Mouse (Mus musculus): ENCODE measurements around the gene Vpreb3.

The Vpreb3 gene

DNA sequence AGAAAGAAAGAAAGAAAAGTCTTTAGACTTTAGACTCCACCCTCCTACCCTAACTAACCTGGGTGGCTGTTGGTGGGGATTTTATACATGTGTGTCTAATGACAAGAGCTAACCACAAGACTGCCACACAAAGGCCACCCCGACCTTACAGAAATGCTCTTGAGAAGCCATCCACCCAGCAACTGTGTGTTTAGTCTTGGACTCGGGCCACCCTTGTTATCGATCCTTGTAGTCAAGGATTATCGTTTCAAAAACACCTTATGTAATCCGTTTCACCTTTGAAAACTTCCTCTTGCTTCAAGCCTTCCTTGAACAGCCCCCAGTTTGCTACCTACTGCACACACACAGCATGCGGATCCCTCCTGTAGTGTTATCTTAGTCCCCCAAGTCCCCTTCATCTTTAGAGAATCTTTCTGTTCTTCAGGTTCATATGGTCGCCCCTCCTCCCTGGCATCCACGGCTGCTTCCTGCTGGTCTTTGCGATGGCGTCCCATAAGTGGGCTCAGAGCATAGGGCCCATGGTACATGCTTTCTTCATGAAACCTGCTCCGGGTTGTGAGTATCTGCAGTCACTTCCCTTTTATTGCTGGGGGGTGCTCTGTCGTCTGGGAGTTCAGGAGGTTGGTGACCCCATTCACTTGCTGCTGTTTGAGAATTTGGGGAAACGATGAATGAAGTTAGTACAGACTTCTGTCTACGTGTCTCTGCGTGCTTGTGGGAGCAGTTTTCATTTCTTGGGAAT lies at the start of gene Vpreb3:
Vpreb3 (plus strand) TSS at position 322 of the 742 bp plus-strand sequence.
- DNase-seq (ENCODE audit: low read depth, low spot score) = no peak

DNA sequence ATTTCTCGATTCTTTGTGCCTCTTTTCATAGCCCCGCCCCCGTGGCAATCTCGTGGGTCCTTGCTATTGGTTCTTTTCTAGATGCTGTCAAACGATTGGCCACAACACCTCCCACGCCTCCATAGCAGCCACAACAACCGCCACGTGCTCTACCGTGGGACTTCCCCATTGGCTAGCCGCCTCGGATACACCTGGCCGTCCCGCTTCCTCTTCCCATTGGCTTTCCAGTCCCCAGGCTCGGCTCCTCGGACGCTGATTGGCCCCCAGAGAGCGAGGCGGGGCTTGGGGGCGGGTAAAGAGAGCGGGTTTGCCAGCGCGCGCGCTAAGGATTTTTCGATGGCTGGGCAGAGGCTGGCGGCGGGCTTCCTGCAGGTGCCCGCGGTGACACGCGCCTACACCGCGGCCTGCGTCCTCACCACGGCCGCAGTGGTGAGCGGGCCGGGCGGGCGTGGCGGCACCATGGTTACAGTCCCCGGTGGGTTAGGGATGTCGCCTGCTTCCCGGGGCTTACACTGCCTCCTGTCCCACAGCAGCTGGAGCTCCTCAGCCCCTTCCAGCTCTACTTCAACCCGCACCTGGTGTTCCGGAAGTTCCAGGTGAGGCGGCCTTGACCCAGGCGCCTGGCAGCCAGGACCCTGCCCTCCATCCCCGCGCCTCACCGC lies 49.6 kb upstream of the Vpreb3 start, which contains the start of gene Derl3:
Derl3 (plus strand) TSS at position 325 of the 662 bp plus-strand sequence.
- peak; percentile 96 for DNase-seq (ENCODE audit: low read depth, low spot score)

DNA sequence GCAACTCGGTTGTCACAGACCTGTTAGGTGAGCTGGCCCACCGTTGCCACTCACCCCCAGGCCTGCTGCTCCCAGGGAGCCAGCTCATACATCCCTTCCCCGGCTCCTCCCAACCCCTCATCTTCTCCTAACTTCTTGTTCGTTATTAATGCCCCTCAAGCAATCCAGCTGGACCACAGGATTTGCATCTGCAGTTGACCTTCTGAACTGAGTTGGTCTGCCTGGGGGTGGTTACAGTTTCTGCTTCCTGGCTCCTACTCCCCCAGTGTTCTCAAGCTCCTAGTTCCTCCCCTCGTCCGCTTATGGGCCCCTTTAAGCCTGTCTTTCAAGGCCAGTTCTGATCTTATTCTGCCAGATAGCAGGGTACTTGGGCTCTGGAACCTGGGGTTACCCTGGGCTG lies 48.3 kb upstream of the Vpreb3 start:
- no peak for DNase-seq (ENCODE audit: low read depth, low spot score)

- DNase-seq (ENCODE audit: low read depth, low spot score) = no peak
Observed at GRCm38 (mm10) chr10:75895730-75896129, 47.1 kb upstream of the Vpreb3 start.

DNA sequence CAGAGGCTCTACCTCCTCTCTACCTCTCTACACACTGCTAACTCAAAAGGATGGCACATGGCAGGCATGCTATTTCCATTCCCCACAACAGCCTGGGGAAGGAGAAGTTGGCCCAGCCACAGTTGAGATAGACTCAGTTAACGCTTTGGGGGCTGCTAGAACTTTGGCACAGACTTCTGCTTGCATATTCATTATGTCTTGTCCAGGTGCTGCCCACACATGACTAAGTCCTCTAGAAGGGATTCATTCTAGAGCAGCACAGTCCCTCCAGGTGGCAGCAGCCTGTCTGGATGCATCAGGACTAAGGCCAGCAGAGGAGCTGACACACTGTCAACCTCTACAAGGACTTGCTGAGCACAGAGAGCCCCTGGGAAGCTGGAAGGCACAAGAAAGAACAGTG lies 46.6 kb upstream of the Vpreb3 start:
- no peak for DNase-seq (ENCODE audit: low read depth, low spot score)

DNA sequence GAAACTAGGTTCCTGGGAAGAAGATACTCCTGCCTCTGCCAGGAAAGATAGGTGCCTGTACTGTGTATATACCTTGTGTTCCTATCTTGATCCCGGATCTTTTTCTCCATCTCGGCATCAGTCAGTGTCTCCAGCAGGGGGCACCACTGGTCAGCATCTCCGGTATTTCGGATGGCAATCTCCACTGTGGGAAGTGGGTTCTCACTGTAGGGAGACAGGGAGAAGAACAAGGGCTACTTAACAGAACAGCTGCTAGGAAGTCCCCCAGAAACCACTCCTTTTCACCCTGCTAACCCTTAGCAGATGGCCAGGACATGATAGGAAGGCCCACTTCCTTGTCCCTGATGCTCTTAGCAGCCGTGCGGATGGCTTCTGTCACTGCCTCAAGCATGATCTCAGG lies 45.5 kb upstream of the Vpreb3 start:
- no peak for DNase-seq (ENCODE audit: low read depth, low spot score)

GRCm38 (mm10) chr10:75898039-75898564 lies 44.8 kb upstream of the Vpreb3 start:
- no peak for DNase-seq (ENCODE audit: low read depth, low spot score)

GRCm38 (mm10) chr10:75898846-75899245 lies 44.0 kb upstream of the Vpreb3 start:
- DNase-seq (ENCODE audit: low read depth, low spot score) = no peak

- no peak for DNase-seq (ENCODE audit: low read depth, low spot score)
Observed at GRCm38 (mm10) chr10:75904391-75904790, 38.5 kb upstream of the Vpreb3 start.

- no peak for DNase-seq (ENCODE audit: low read depth, low spot score)
Observed at GRCm38 (mm10) chr10:75906882-75907281, 36.0 kb upstream of the Vpreb3 start.

- no peak for DNase-seq (ENCODE audit: low read depth, low spot score)
Observed at GRCm38 (mm10) chr10:75910698-75911097, 32.2 kb upstream of the Vpreb3 start.

- DNase-seq (ENCODE audit: low read depth, low spot score) = no peak
Observed at GRCm38 (mm10) chr10:75913013-75913589, 29.8 kb upstream of the Vpreb3 start.

DNA sequence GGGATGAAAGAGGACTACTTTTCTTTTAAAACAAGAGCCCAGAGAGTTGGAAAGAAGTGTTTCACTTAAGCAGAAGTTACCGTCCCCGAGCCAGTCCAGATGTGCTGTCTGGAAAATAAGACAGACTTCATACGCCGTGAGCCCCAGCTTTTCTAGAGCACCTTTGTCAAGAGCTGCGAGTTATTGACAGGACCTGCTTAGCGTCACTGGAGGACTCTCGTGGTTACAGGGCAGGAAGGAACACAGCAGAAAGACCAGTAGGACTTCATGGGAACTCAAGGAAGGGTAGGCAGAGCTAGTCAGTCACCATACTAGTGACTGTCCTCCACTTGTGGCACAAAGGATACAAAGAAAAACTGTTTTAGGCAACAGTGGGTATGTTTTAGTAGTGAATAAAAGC lies 27.3 kb upstream of the Vpreb3 start:
- no peak for DNase-seq (ENCODE audit: low read depth, low spot score)

- no peak for DNase-seq (ENCODE audit: low read depth, low spot score)
Observed at GRCm38 (mm10) chr10:75916840-75917239, 26.0 kb upstream of the Vpreb3 start.

- no peak for DNase-seq (ENCODE audit: low read depth, low spot score)
Observed at GRCm38 (mm10) chr10:75919026-75919425, 23.8 kb upstream of the Vpreb3 start.

GRCm38 (mm10) chr10:75921026-75921725 lies 21.7 kb upstream of the Vpreb3 start, which contains the start of gene Smarcb1:
TSS of gene Smarcb1 (minus strand) at chr10:75921617.
- peak; percentile 90 for DNase-seq (ENCODE audit: low read depth, low spot score)

- no peak for DNase-seq (ENCODE audit: low read depth, low spot score)
Observed at GRCm38 (mm10) chr10:75921726-75922560, 20.9 kb upstream of the Vpreb3 start.

DNA sequence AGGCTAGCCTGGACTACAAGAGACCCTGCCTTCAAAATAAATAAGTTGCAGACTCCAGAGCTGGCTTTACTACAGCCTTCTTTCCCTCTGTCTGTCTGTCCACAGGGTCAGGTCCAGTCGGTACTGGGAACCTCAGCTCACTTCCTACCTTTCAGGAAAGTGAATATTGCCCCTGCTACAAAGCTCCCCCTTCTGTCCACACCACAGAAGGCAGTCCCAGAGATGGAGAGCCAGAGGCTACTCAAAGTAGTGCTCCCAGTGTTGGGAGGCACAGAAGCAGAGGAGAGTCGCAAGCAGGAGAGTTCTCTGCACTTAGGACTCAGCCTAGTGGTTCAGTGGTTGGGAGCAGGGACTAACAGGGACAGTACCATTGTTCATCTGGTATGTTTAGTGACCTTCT lies 18.5 kb upstream of the Vpreb3 start:
- no peak for DNase-seq (ENCODE audit: low read depth, low spot score)

- DNase-seq (ENCODE audit: low read depth, low spot score) = no peak
Observed at GRCm38 (mm10) chr10:75926396-75926795, 16.5 kb upstream of the Vpreb3 start.

DNA sequence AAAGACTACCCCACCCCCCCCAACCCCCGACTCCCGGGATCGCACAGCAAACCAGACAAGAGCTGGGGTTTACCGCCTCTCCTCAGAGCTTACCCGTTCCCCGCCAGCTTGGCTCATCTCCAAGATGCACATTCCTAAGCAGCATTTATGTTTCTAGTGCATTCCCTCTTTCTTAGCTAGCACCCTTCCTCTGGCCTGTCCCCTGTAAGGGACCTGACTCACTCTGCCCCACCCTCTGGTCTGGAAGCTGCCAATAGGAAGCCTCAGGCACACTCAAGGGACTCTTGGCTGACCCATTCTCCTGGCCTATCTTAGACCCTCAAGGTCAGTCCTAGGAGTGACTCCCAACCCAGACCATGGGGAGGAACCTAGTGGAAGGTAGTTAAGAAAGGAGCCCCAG lies 12.6 kb upstream of the Vpreb3 start:
- DNase-seq (ENCODE audit: low read depth, low spot score) = no peak

DNA sequence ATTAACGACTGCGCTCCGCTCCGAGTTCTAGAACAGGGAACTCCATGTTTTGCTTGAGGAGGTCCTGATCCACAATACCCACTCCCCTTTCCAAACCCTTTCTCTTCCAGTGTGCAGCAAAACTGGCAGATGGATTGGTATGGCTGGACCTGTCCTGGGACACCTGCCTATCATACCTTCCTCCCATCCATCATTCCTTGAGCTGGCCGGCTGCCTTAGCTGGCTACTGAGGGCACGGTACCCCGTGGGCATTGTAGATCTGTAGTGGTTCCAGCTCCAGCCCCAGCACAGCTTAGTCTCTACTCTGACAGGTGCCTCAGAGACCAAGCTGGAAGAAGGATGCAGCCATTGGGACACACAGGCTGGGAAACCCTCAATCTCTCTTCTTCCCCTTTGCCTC lies 11.5 kb upstream of the Vpreb3 start:
- no peak for DNase-seq (ENCODE audit: low read depth, low spot score)
